Mouse (Mus musculus) neutrophil, adult 5-6 weeks (primary cell): ENCODE results near the gene Daglb. TPM values are rescaled to one million over a fixed set of nuclear protein-coding genes. Genes with fewer than 3 reads are reported as not detected.
"Not testable (repeated sequence)": the region's sequence is repeated elsewhere in the genome, so short reads cannot be mapped to it uniquely, and the experiment has no call there.

Source experiments
- ATAC-seq: fragments of 151-379, 151-347 bp; 2 replicates; pipeline ENCODE4 v1.8.0; 2017; ENCODE audit warnings: mild to moderate bottlenecking, moderate TSS enrichment; ENCODE audit not compliant: insufficient number of reproducible peaks, poor library complexity, low FRiP score, severe bottlenecking; ENCODE audit errors: extremely low read depth
- total RNA-seq: library from RNA; stranded (forward); fragments of 200-1000 nt; gene quantifications from 2 replicates; pipeline ENCODE4 v1.2.3, GENCODE M21; 2017

Gene Daglb
- total RNA-seq, 1 experiment from 2014 or later: 14.5 TPM

GRCm38 (mm10) chr5:143548922-143549321 is 84.5 kb downstream of the Daglb start:
- not testable (repeated sequence) for ATAC-seq

GRCm38 (mm10) chr5:143552911-143553310 is 88.5 kb downstream of the Daglb start:
- ATAC-seq: no peak

DNA sequence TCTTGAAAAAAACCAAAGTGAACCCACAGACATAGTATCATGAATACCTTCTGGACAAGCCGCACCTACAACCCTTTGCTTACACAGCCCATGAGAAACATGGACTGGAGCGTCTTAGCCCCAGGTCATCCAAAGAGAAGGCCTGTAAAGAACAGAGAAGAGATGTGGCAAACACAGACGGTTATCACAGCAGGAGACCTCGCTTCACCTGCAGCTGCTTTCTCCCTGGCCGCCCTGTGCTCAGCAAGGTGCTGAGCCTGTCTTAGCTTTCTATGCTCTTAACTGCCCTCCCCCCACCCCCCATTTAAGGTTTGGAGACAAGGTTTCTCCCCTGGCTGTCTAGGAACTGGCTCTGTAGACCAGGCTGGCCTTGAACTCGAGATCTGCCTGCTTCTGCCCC is 90.8 kb downstream of the Daglb start:
- no peak for ATAC-seq

Other genes starting within 250 kb of the Daglb start
- not detected in 2 replicates for gene Spdye4a, start 237.7 kb upstream of the Daglb start, total RNA-seq
- 24.3 and 25.9 TPM in 2 replicates for gene Zfp12, start 229.4 kb upstream of the Daglb start, total RNA-seq
- gene Zfp316, start 194.6 kb upstream of the Daglb start, total RNA-seq: 3.0 and 3.2 TPM in 2 replicates
- gene Zfp853, start 171.0 kb upstream of the Daglb start, total RNA-seq: not detected in 2 replicates
- gene E130309D02Rik, start 149.2 kb upstream of the Daglb start, total RNA-seq: 14.1 and 15.0 TPM in 2 replicates
- gene Zdhhc4, start 135.3 kb upstream of the Daglb start, total RNA-seq: 46.0 and 47.7 TPM in 2 replicates
- not detected in 2 replicates for gene Grid2ip, start 107.2 kb upstream of the Daglb start, total RNA-seq
- 25.0 and 26.5 TPM in 2 replicates for gene Kdelr2, start 60.7 kb upstream of the Daglb start, total RNA-seq
- 154 and 187 TPM in 2 replicates for gene Rac1, start 63.5 kb downstream of the Daglb start, total RNA-seq
- gene Cyth3, start 157.9 kb downstream of the Daglb start, total RNA-seq: 10.2 and 11.3 TPM in 2 replicates